Comparison of ENCODE assay signal across 7 mouse cellular contexts in the genomic region with DNA sequence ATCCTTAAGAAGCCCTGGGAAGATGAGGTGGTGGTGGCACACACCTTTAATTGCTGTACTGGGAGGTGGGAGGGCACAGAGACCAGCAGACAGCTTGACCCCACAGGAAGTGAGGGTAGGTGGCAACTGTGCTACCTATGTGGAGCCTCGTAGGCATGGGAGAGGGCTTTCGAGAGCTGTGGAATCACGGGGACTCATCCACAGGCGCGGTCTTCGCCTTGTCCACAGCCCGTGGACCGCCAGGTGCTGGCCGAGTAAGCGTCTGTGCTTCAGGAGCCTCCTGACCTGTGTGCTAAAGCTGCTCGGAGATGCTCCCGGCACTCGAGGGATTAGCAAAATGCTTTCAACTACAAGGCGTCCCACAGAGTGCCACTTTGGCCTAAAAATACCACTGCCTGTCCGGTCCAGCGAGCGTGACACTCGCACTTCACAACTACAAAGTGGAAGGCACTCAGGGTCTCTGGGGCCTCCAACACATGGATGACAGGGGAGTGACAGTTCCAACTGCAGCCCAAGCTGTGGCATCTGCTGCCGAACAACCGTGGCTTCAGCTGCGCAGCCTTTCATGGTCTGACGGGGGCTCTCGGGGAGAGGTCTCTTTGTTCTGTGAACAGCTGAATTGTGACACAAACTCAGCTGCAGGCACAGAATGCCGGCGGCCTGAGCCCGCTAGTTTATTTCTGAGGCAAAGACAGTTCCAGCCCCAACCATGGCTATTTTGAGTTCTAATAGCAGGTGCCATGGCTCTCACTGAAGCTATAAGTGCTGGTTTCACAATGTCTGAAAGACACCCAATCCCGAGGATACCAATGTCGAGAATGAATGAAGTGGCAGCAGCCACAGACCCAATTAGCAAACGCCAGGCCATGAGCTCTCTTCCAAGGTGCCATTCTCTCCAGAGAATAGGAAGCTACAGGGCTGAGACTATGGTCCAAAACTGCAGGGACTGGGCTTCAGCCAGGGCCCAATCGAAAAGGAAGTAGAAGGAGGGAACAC. TPM values are rescaled to one million over a fixed set of nuclear protein-coding genes. Genes with fewer than 3 reads are reported as not detected.
A peak's percentile ranks its signal among the peaks of the same experiment; 100 is the strongest.
DNase-seq lines count a peak whose midpoint lies in the region; ATAC-seq and TF ChIP-seq lines count a peak whose summit lies in the region.

No protein-coding gene starts in this region.

- TF ChIP-seq POLR2A in brain, embryonic 14.5 days (IDR thresholded peaks at IDR 0.05; ENCODE audit: borderline replicate concordance, extremely low read depth, insufficient read depth, insufficient read length, poor library complexity, severe bottlenecking): no peak

- H3K9ac ChIP-seq in heart, embryonic 12.5 days: peak overlapping the region; percentile 35; the same call in 1 of the 2 replicates
- no peak overlapping the region for H3K9ac ChIP-seq in lung, postnatal 0 days (replicated peaks; ENCODE audit: low read depth)

- peaks cover 9% of the 10 kb centered on the region; the same call in 1 of the 2 replicates for H3K36me3 ChIP-seq in heart, embryonic 12.5 days
- H3K36me3 ChIP-seq in midbrain, embryonic 10.5 days: peaks cover 25% of the 10 kb centered on the region
- H3K36me3 ChIP-seq in lung, postnatal 0 days (ENCODE audit: insufficient read depth, low read length): no peaks in the 10 kb centered on the region

- H3K4me3 ChIP-seq in heart, embryonic 12.5 days: no peak overlapping the region; the same call in 1 of the 2 replicates
- peak overlapping the region; percentile 23; the same call in 1 of the 2 replicates for H3K4me3 ChIP-seq in midbrain, embryonic 10.5 days
- no peak overlapping the region for H3K4me3 ChIP-seq in lung, postnatal 0 days (ENCODE audit: low read depth, low read length)

- peak overlapping the region; percentile 52 for H3K4me2 ChIP-seq in heart, embryonic 12.5 days
- H3K4me2 ChIP-seq in lung, postnatal 0 days (replicated peaks; ENCODE audit: low read depth, low read length): no peak overlapping the region

- no peak overlapping the region for H3K27ac ChIP-seq in heart, embryonic 12.5 days (ENCODE audit: poor library complexity, severe bottlenecking)
- H3K27ac ChIP-seq in midbrain, embryonic 10.5 days (replicated peaks): peak overlapping the region; percentile 75
- H3K27ac ChIP-seq in lung, postnatal 0 days (ENCODE audit: low read length): no peak overlapping the region

- TF ChIP-seq EP300 in lung, postnatal 0 days (IDR thresholded peaks at IDR 0.05): no peak

- 59% methylated on average over 30 of the region's 30 CpGs for whole genome bisulfite sequencing in heart, embryonic 12.5 days
- 33% methylated on average over 30 of the region's 30 CpGs for WGBS in midbrain, embryonic 10.5 days
- WGBS in lung, postnatal 0 days: 80% methylated on average over 30 of the region's 30 CpGs

- TF ChIP-seq CTCF in brain, embryonic 14.5 days (IDR thresholded peaks at IDR 0.05; ENCODE audit: borderline replicate concordance, extremely low read depth, insufficient read depth, insufficient read length): no peak
- TF ChIP-seq CTCF in lung, postnatal 0 days (IDR thresholded peaks at IDR 0.05): no peak

- H3K27me3 ChIP-seq in heart, embryonic 12.5 days (replicated peaks): peaks cover 54% of the 10 kb centered on the region
- H3K27me3 ChIP-seq in midbrain, embryonic 10.5 days (ENCODE audit: low read depth, poor library complexity, severe bottlenecking): no peaks in the 10 kb centered on the region
- no peaks in the 10 kb centered on the region for H3K27me3 ChIP-seq in lung, postnatal 0 days (replicated peaks; ENCODE audit: insufficient read depth, low read length)

- H3K4me1 ChIP-seq in heart, embryonic 12.5 days (replicated peaks): peaks cover 24% of the 10 kb centered on the region
- H3K4me1 ChIP-seq in midbrain, embryonic 10.5 days: peaks cover 32% of the 10 kb centered on the region
- no peaks in the 10 kb centered on the region for H3K4me1 ChIP-seq in lung, postnatal 0 days (ENCODE audit: insufficient read depth, low read depth, low read length)

- peak; percentile 16 for DNase-seq in R1 (ENCODE audit: low read depth, low spot score)
- peak; percentile 92 for DNase-seq in brain, embryonic 14.5 days (ENCODE audit: low read depth)
- DNase-seq in midbrain, embryonic 10.5 days (ENCODE audit: low spot score): peak; percentile 64
- peak; percentile 86 for DNase-seq in thymus, postnatal 25 days
- DNase-seq in kidney, postnatal 14 days: no peak
- DNase-seq in lung, postnatal 0 days (ENCODE audit: low spot score): no peak

- ATAC-seq in heart, embryonic 12.5 days (ENCODE audit: insufficient number of reproducible peaks, low FRiP score): peak; percentile 40; the same call in 1 of the 2 replicates
- no peak for ATAC-seq in lung, postnatal 0 days

- no peaks in the 10 kb centered on the region for H3K9me3 ChIP-seq in heart, embryonic 12.5 days (replicated peaks)
- H3K9me3 ChIP-seq in midbrain, embryonic 10.5 days (replicated peaks): no peaks in the 10 kb centered on the region
- no peaks in the 10 kb centered on the region for H3K9me3 ChIP-seq in lung, postnatal 0 days (ENCODE audit: low read length)

RNA-seq across cellular contexts. Expression of gene Mad1l1, which starts 57.3 kb away (rescaled TPM):
- 29.9 and 30.0 TPM in 2 replicates for polyA plus RNA-seq in brain, embryonic 14.5 days (2012; rRNA removed)
- polyA plus RNA-seq in heart, embryonic 12.5 days (2016; fragmentation: Nextera tagmentation; extraction: Ambion mirVana): 25.5 and 26.3 TPM in 2 replicates
- 57.9 and 59.9 TPM in 2 replicates for polyA plus RNA-seq in midbrain, embryonic 10.5 days (2016; fragmentation: Nextera tagmentation; extraction: Ambion mirVana)
- 18.4 and 19.0 TPM in 2 replicates for polyA plus RNA-seq in lung, postnatal 0 days (2015; fragmentation: Nextera tagmentation; extraction: Ambion mirVana)

RNA-seq across cellular contexts. Expression of gene Nudt1, which starts 57.4 kb away (rescaled TPM):
- 17.3 and 20.1 TPM in 2 replicates for polyA plus RNA-seq in brain, embryonic 14.5 days (2012; rRNA removed)
- polyA plus RNA-seq in heart, embryonic 12.5 days (2016; fragmentation: Nextera tagmentation; extraction: Ambion mirVana): 25.8 and 28.0 TPM in 2 replicates
- polyA plus RNA-seq in midbrain, embryonic 10.5 days (2016; fragmentation: Nextera tagmentation; extraction: Ambion mirVana): 54.9 and 58.6 TPM in 2 replicates
- 17.9 and 19.4 TPM in 2 replicates for polyA plus RNA-seq in lung, postnatal 0 days (2015; fragmentation: Nextera tagmentation; extraction: Ambion mirVana)

Comparison
In these comparisons a context has a peak if more than half of its experiments do, and no peak if none do; other contexts are left out.
1. DNase-seq: peak in R1 (single experiment), brain, embryonic 14.5 days (single experiment), midbrain, embryonic 10.5 days (single experiment) and thymus, postnatal 25 days (single experiment); none in kidney, postnatal 14 days (single experiment) and lung, postnatal 0 days (single experiment).